24 mouse cellular contexts compared by ENCODE assay signal in the genomic region with DNA sequence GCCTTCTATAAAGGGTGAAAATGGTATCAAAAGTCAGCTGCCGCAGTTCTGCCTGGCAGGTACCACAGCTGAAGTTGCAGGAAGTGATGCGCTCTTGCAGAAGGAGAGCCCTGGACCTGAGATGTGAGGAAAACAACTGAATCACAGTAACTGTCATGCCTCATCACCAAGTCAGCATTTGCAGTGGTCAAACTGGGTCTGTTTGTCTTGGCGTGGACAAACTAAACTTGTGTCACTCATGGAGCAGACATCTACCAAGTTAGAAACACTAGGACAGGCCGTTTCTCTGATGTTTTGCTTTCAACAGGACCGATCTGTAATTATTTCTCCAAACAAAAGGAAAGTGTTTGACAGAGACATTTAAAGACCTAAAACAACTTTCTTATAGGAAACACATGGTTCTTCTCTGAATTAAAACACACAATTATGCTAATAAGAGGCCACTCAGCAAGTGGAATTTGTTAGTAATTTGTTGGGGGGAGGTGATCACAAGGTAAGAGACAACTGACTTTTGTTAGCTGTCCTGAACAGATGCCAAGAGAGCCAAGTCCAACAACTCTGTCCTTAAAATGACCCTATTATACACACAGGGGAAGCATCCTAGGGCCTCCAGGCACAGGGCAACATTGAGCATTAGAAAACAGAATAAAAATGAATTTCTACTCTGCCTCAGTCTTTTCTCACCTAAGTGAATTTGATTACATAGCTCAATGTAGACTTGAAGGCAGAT.
DNase-seq lines count a peak whose midpoint lies in the region; ATAC-seq and TF ChIP-seq lines count a peak whose summit lies in the region.
"Had no signal": no experiment of that assay in that cellular context is flagged by ENCODE, and none has a peak within 500 bp of the region (broad histone marks: within the 10 kb centered on the region; RNA-seq: fewer than 3 reads in every experiment).

No protein-coding gene starts in this region.

- 70% methylated on average over 5 of the region's 5 CpGs for WGBS in hindbrain, postnatal 0 days
- 72% methylated on average over 5 of the region's 5 CpGs for WGBS in hindbrain, embryonic 14.5 days
- 16% methylated on average over 5 of the region's 5 CpGs for WGBS in liver, adult 2 months

- H3K4me3 ChIP-seq in hindbrain, postnatal 0 days (ENCODE audit: low read length): no peak overlapping the region
- H3K4me3 ChIP-seq in hindbrain, embryonic 14.5 days (replicated peaks; ENCODE audit: low read length): no peak overlapping the region
- no peak overlapping the region for H3K4me3 ChIP-seq in liver, adult 2 months (ENCODE audit: insufficient read depth, low read depth, low read length)
- H3K4me3 ChIP-seq in embryonic fibroblast, embryonic 13.5 days (ENCODE audit: insufficient read depth, low read length): no peak overlapping the region
- H3K4me3 ChIP-seq: forebrain, embryonic 10.5 days; heart, embryonic 12.5 days; limb, embryonic 12.5 days; midbrain, embryonic 12.5 days; neural tube, embryonic 15.5 days had no signal

- no peaks in the 10 kb centered on the region for H3K27me3 ChIP-seq in hindbrain, postnatal 0 days (ENCODE audit: insufficient read depth, low read length)
- H3K27me3 ChIP-seq in hindbrain, embryonic 14.5 days (ENCODE audit: control insufficient read depth, insufficient read depth, low read length): no peaks in the 10 kb centered on the region
- H3K27me3 ChIP-seq in liver, adult 2 months (ENCODE audit: control insufficient read depth, insufficient read depth, low read length): no peaks in the 10 kb centered on the region
- H3K27me3 ChIP-seq: CH12.LX; heart, embryonic 12.5 days; limb, embryonic 12.5 days; midbrain, embryonic 12.5 days; neural tube, embryonic 15.5 days had no signal

- 0 out of 2 replicates have a peak, but pooled peaks cover 3% of the 10 kb centered on the region for H3K4me1 ChIP-seq in hindbrain, postnatal 0 days (ENCODE audit: insufficient read depth, low read length)
- no peaks in the 10 kb centered on the region for H3K4me1 ChIP-seq in hindbrain, embryonic 14.5 days (replicated peaks; ENCODE audit: control insufficient read depth, insufficient read depth, low read length)
- H3K4me1 ChIP-seq in liver, adult 2 months (ENCODE audit: control insufficient read depth, insufficient read depth, low read length): peaks cover 6% of the 10 kb centered on the region
- peaks cover 5% of the 10 kb centered on the region for H3K4me1 ChIP-seq in embryonic fibroblast, embryonic 13.5 days (ENCODE audit: control insufficient read depth, insufficient read depth, low read length)
- H3K4me1 ChIP-seq: forebrain, embryonic 10.5 days; heart, embryonic 12.5 days; neural tube, embryonic 15.5 days had no signal

- no peak for TF ChIP-seq POLR2A in liver, adult 2 months (IDR thresholded peaks at IDR 0.05; ENCODE audit: extremely low read depth, insufficient read depth, low read length)
- TF ChIP-seq POLR2A in embryonic fibroblast, embryonic 13.5 days (IDR thresholded peaks at IDR 0.05; ENCODE audit: low read depth, low read length): no peak

- H3K9ac ChIP-seq in hindbrain, postnatal 0 days (replicated peaks; ENCODE audit: low read length): no peak overlapping the region
- no peak overlapping the region for H3K9ac ChIP-seq in hindbrain, embryonic 14.5 days
- H3K9ac ChIP-seq in liver, adult 2 months (ENCODE audit: low read depth, low read length): no peak overlapping the region
- H3K9ac ChIP-seq: heart, embryonic 12.5 days; limb, embryonic 12.5 days; midbrain, embryonic 12.5 days; neural tube, embryonic 15.5 days had no signal

- no peaks in the 10 kb centered on the region for H3K79me2 ChIP-seq in liver, adult 2 months (ENCODE audit: control insufficient read depth, insufficient read depth, low read length)

- ATAC-seq in hindbrain, postnatal 0 days: no peak
- no peak for ATAC-seq in hindbrain, embryonic 14.5 days (ENCODE audit: low FRiP score)
- ATAC-seq: forebrain, embryonic 16.5 days had no signal

- no peaks in the 10 kb centered on the region for H3K9me3 ChIP-seq in hindbrain, postnatal 0 days (ENCODE audit: low read length)
- H3K9me3 ChIP-seq in hindbrain, embryonic 14.5 days (ENCODE audit: control insufficient read depth, low read length): no peaks in the 10 kb centered on the region
- H3K9me3 ChIP-seq: forebrain, embryonic 10.5 days; G1E; heart, embryonic 12.5 days; limb, embryonic 12.5 days; midbrain, embryonic 12.5 days; neural tube, embryonic 15.5 days had no signal

- TF ChIP-seq CTCF in hindbrain, postnatal 0 days (IDR thresholded peaks at IDR 0.05; ENCODE audit: low read depth): no peak
- TF ChIP-seq CTCF in liver, adult 2 months (IDR thresholded peaks at IDR 0.05; ENCODE audit: low read depth, low read length): no peak
- TF ChIP-seq CTCF in embryonic fibroblast, embryonic 13.5 days (IDR thresholded peaks at IDR 0.05; ENCODE audit: borderline replicate concordance, insufficient read depth, low read length): no peak

- H3K27ac ChIP-seq in hindbrain, postnatal 0 days: no peak overlapping the region
- H3K27ac ChIP-seq in hindbrain, embryonic 14.5 days: no peak overlapping the region
- H3K27ac ChIP-seq in liver, adult 2 months (replicated peaks; ENCODE audit: insufficient read depth, low read depth, low read length): peak overlapping the region; percentile 48; the same call in 1 of the 2 replicates
- peak overlapping the region; percentile 47; the same call in 1 of the 2 replicates for H3K27ac ChIP-seq in embryonic fibroblast, embryonic 13.5 days (ENCODE audit: insufficient read depth, low read length)
- H3K27ac ChIP-seq: forebrain, embryonic 10.5 days; limb, embryonic 12.5 days; midbrain, embryonic 12.5 days; neural tube, embryonic 15.5 days had no signal

- peak; percentile 4 for DNase-seq in hindbrain, postnatal 0 days (ENCODE audit: low spot score)
- DNase-seq in hindbrain, embryonic 14.5 days (ENCODE audit: low spot score): no peak
- peak; percentile 94 for DNase-seq in liver, adult 2 months (ENCODE audit: extremely low read depth, low read depth, low spot score)
- DNase-seq in liver (no peak), NIH3T3 (ENCODE audit: low read depth) (peak; percentile 71)
- no peak for DNase-seq in urinary bladder, postnatal 4 days (ENCODE audit: low spot score in 2 of 2)
- no peak for DNase-seq in thymus, postnatal 14 days
- DNase-seq: adrenal gland, postnatal 25 days; cerebellum, adult 9-10 months; gastrocnemius, postnatal 14 days; heart, adult 11 months; layer of hippocampus, postnatal 36 days; lung, adult 18-20 months; thymus, adult 18-20 months; thymus, postnatal 4 days had no signal

- no peak overlapping the region for H3K4me2 ChIP-seq in hindbrain, postnatal 0 days (ENCODE audit: low read depth, low read length)
- H3K4me2 ChIP-seq in hindbrain, embryonic 14.5 days (replicated peaks): no peak overlapping the region
- H3K4me2 ChIP-seq: heart, embryonic 12.5 days; limb, embryonic 12.5 days; midbrain, embryonic 12.5 days; neural tube, embryonic 15.5 days had no signal

- no peaks in the 10 kb centered on the region for H3K36me3 ChIP-seq in hindbrain, postnatal 0 days (ENCODE audit: insufficient read depth, low read length)
- H3K36me3 ChIP-seq in hindbrain, embryonic 14.5 days (replicated peaks; ENCODE audit: control insufficient read depth, insufficient read depth): no peaks in the 10 kb centered on the region
- no peaks in the 10 kb centered on the region for H3K36me3 ChIP-seq in liver, adult 2 months (ENCODE audit: control insufficient read depth, insufficient read depth, low read length)
- H3K36me3 ChIP-seq: forebrain, embryonic 10.5 days; G1E; heart, embryonic 12.5 days; limb, embryonic 12.5 days; midbrain, embryonic 12.5 days; neural tube, embryonic 15.5 days had no signal

Comparison
In these comparisons a context has a peak if more than half of its experiments do, and no peak if none do; other contexts are left out.
1. DNase-seq: peak in hindbrain, postnatal 0 days (single experiment), liver, adult 2 months (single experiment) and NIH3T3 (single experiment); none in hindbrain, embryonic 14.5 days (single experiment), liver (single experiment), urinary bladder, postnatal 4 days (0 of 2) and thymus, postnatal 14 days (single experiment).
2. H3K27ac ChIP-seq: peak in liver, adult 2 months (single experiment) and embryonic fibroblast, embryonic 13.5 days (single experiment); none in hindbrain, postnatal 0 days (single experiment) and hindbrain, embryonic 14.5 days (single experiment).